Mouse (Mus musculus) small intestine, adult 2 months (tissue): ENCODE results near the gene Ch25h. TPM values are rescaled to one million over a fixed set of nuclear protein-coding genes. Genes with fewer than 3 reads are reported as not detected.

Experiments
- H3K27ac ChIP-seq: fragments of 200-500 bp; 2 replicates; pipeline ENCODE4 v1.5.1; 2012; ENCODE audit warnings: low read depth, low read length, control low read depth, inconsistent platforms; ENCODE audit not compliant: insufficient read depth
- H3K27me3 ChIP-seq: fragments of 200-500 bp; 2 replicates; pipeline ENCODE4 v1.6.1; 2012; ENCODE audit warnings: mild to moderate bottlenecking, moderate library complexity, low read length, inconsistent platforms; ENCODE audit not compliant: control insufficient read depth, insufficient read depth
- H3K36me3 ChIP-seq: fragments of 200-500 bp; 2 replicates; pipeline ENCODE4 v1.6.1; 2012; ENCODE audit warnings: mild to moderate bottlenecking, low read length, control low read depth, inconsistent platforms; ENCODE audit not compliant: control insufficient read depth, insufficient read depth
- H3K4me1 ChIP-seq: fragments of 200-500 bp; 2 replicates; pipeline ENCODE4 v1.6.1; 2012; ENCODE audit warnings: low read length, inconsistent platforms, mixed read lengths; ENCODE audit not compliant: control insufficient read depth, insufficient read depth, insufficient read length
- H3K4me3 ChIP-seq: fragments of 200-500 bp; 2 replicates; pipeline ENCODE4 v1.5.1; 2012; ENCODE audit warnings: low read depth, mild to moderate bottlenecking, control low read depth, inconsistent platforms, low read length, moderate library complexity
- CTCF ChIP-seq: fragments of 200-500 bp; IDR thresholded peaks from 2 replicates; pipeline ENCODE4 v1.5.1; 2012; ENCODE audit warnings: low read depth, mild to moderate bottlenecking, control low read depth, inconsistent platforms, low read length, moderate library complexity, mixed read lengths; ENCODE audit not compliant: insufficient replicate concordance, insufficient read length; ENCODE audit errors: extremely low read depth
- POLR2A ChIP-seq: fragments of 200-500 bp; IDR thresholded peaks from 2 replicates; pipeline ENCODE4 v1.6.1; 2012; ENCODE audit warnings: low read depth, mild to moderate bottlenecking, control low read depth, inconsistent platforms, low read length, moderate library complexity
- WGBS: fragments of 180-500 bp; shearing (Covaris S2); methylation state at CpG from one replicate; pipeline ENCODE4 v1.1.7; 2018; 5-methylcytosine and 5-hydroxymethylcytosine counted together
- polyA plus RNA-seq: library from polyadenylated mRNA; depleted of rRNA; stranded (reverse); fragments of >200 nt; gene quantifications from 2 replicates; pipeline ENCODE4 v1.2.3, GENCODE M21; 2012; rRNA removed

The Ch25h gene
- polyA plus RNA-seq, 1 experiment = 6.6 TPM

GRCm38 (mm10) chr19:34444785-34445184 is 30.2 kb downstream of the Ch25h start:
- WGBS = 56% methylated on average over 3 of the region's 3 CpGs
- no peak for TF ChIP-seq CTCF
- TF ChIP-seq POLR2A = no peak
- Histone ChIP-seq H3K27ac (no peak overlapping the region), H3K4me1 (no peaks in the 10 kb centered on the region), H3K4me3 (no peak overlapping the region), H3K27me3 (no peaks in the 10 kb centered on the region), H3K36me3 (no peaks in the 10 kb centered on the region)

GRCm38 (mm10) chr19:34441979-34442378 is 33.0 kb downstream of the Ch25h start:
- Histone ChIP-seq H3K36me3 (no peaks in the 10 kb centered on the region), H3K27ac (no peak overlapping the region), H3K27me3 (no peaks in the 10 kb centered on the region), H3K4me3 (no peak overlapping the region), H3K4me1 (no peaks in the 10 kb centered on the region)
- WGBS = 20% methylated on average over 2 of the region's 2 CpGs
- TF ChIP-seq POLR2A = no peak

GRCm38 (mm10) chr19:34435197-34435611 is 39.8 kb downstream of the Ch25h start:
- WGBS = 66% methylated on average over 5 of the region's 5 CpGs
- H3K27ac ChIP-seq = no peak overlapping the region
- no peaks in the 10 kb centered on the region for H3K36me3 ChIP-seq
- no peaks in the 10 kb centered on the region for H3K27me3 ChIP-seq
- no peak overlapping the region for H3K4me3 ChIP-seq
- TF ChIP-seq POLR2A (no peak), CTCF (no peak)
- H3K4me1 ChIP-seq = no peaks in the 10 kb centered on the region

- Histone ChIP-seq H3K27ac (no peak overlapping the region), H3K36me3 (no peaks in the 10 kb centered on the region), H3K27me3 (no peaks in the 10 kb centered on the region), H3K4me1 (no peaks in the 10 kb centered on the region), H3K4me3 (no peak overlapping the region)
- TF ChIP-seq CTCF (no peak), POLR2A (no peak)
- 75% methylated on average over 3 of the region's 3 CpGs for WGBS
Observed at GRCm38 (mm10) chr19:34431314-34431713, 43.6 kb downstream of the Ch25h start.

- no peaks in the 10 kb centered on the region for H3K27me3 ChIP-seq
- no peak overlapping the region for H3K27ac ChIP-seq
- H3K4me3 ChIP-seq = no peak overlapping the region
- 84% methylated on average over 4 of the region's 4 CpGs for WGBS
- H3K36me3 ChIP-seq = no peaks in the 10 kb centered on the region
- H3K4me1 ChIP-seq = no peaks in the 10 kb centered on the region
- TF ChIP-seq POLR2A = no peak
Observed at GRCm38 (mm10) chr19:34423783-34424335, 51.1 kb downstream of the Ch25h start.

Other genes with a start within 250 kb of the Ch25h start
- gene Acta2, start 219.6 kb downstream of the Ch25h start, polyA plus RNA-seq = 432 and 487 TPM in 2 replicates
- 1.1 and 2.3 TPM in 2 replicates for gene Fas, start 184.5 kb downstream of the Ch25h start, polyA plus RNA-seq
- gene Lipa, start 52.3 kb upstream of the Ch25h start, polyA plus RNA-seq = 17.9 and 21.7 TPM in 2 replicates
- 0.08 and 0.25 TPM in 2 replicates for gene Ifit2, start 75.5 kb upstream of the Ch25h start, polyA plus RNA-seq
- gene Ifit3, start 108.4 kb upstream of the Ch25h start, polyA plus RNA-seq = 0.38 and 2.7 TPM in 2 replicates
- 6.3 and 8.4 TPM in 2 replicates for gene Ifit1bl1, start 126.8 kb upstream of the Ch25h start, polyA plus RNA-seq
- 0.20 and 0.90 TPM in 2 replicates for gene Ifit3b, start 132.8 kb upstream of the Ch25h start, polyA plus RNA-seq
- gene Ifit1bl2, start 165.6 kb upstream of the Ch25h start, polyA plus RNA-seq = 4.8 and 11.3 TPM in 2 replicates
- 2.8 and 15.4 TPM in 2 replicates for gene Ifit1, start 165.7 kb upstream of the Ch25h start, polyA plus RNA-seq